Mouse (Mus musculus) G1E (cell line): ENCODE measurements around the gene Tcaf3.

Source experiments
- CTCF ChIP-seq: IDR thresholded peaks from 2 replicates; pipeline ENCODE4 v1.5.1; 2012; ENCODE audit warnings: low read depth, low read length, inconsistent platforms, mixed read lengths
- GATA1 ChIP-seq: IDR thresholded peaks from 2 replicates; pipeline ENCODE4 v1.6.1; 2012; ENCODE audit warnings: borderline replicate concordance, low read length, inconsistent platforms, mixed read lengths
- POLR2AphosphoS5 ChIP-seq: IDR thresholded peaks from 2 replicates; pipeline ENCODE4 v1.6.1; 2012; ENCODE audit warnings: low read depth, low read length, inconsistent platforms; ENCODE audit not compliant: insufficient replicate concordance

DNA sequence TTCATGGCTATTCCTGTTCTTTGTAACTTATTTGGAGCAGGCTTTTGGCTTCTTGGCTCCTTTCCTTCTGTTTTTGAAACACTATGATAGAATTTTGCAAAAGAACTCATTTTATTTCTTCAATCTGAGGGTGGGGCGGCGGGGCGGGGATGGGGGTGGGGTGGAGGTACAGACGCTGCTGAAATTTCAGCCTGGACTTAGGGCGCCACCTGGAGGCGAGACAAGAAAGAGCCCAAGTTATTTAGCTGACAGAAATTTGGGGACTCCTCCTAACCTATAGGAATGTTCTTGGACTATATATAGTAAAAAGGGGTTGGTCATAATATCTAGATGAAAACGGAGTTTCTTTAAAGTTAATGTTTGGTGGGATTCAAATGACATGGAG, 14.0 kb downstream of the Tcaf3 start:
- no peak for TF ChIP-seq CTCF
- TF ChIP-seq GATA1 = no peak
- no peak for TF ChIP-seq POLR2AphosphoS5
